Mouse (Mus musculus) heart, embryonic 10.5 days (tissue): ENCODE results near the gene Gm20388. TPM values are rescaled to one million over a fixed set of nuclear protein-coding genes. Genes with fewer than 3 reads are reported as not detected.

Experiments used
- DNase-seq: peaks from one replicate; pipeline ENCODE4 v3.0.0-alpha.2; 2017; ENCODE audit warnings: low spot score
- H3K27ac ChIP-seq: fragments of 300-500 bp; sonication (generic); 2 replicates; pipeline ENCODE4 v1.5.1; 2016; ENCODE audit warnings: mild to moderate bottlenecking
- H3K27me3 ChIP-seq: fragments of 300-500 bp; sonication (generic); 2 replicates; pipeline ENCODE4 v1.6.1; 2016; ENCODE audit warnings: mild to moderate bottlenecking; ENCODE audit not compliant: poor library complexity, insufficient read depth, severe bottlenecking
- H3K36me3 ChIP-seq: fragments of 300-500 bp; sonication (generic); 2 replicates; pipeline ENCODE4 v1.6.1; 2016; ENCODE audit warnings: mild to moderate bottlenecking, moderate library complexity
- H3K4me1 ChIP-seq: fragments of 300-500 bp; sonication (generic); 2 replicates; pipeline ENCODE4 v1.6.1; 2016; ENCODE audit warnings: mild to moderate bottlenecking
- H3K4me3 ChIP-seq: fragments of 300-500 bp; sonication (generic); 2 replicates; pipeline ENCODE4 v1.5.1; 2016; ENCODE audit warnings: mild to moderate bottlenecking, moderate library complexity
- H3K9me3 ChIP-seq: fragments of 300-500 bp; sonication (generic); 2 replicates; pipeline ENCODE4 v1.6.1; 2016; ENCODE audit warnings: mild to moderate bottlenecking, moderate library complexity
- WGBS: fragments of 180-500 bp; shearing (Covaris S2); methylation state at CpG from one replicate; pipeline ENCODE4 v1.1.7; 2016; 5-methylcytosine and 5-hydroxymethylcytosine counted together
- polyA plus RNA-seq: library from polyadenylated mRNA; unstranded; fragments of >200 nt; fragmentation: Nextera tagmentation; extraction: Ambion mirVana; gene quantifications from 2 replicates; pipeline ENCODE4 v1.2.1, GENCODE M21; 2016

Gene Gm20388
- polyA plus RNA-seq, 1 experiment from 2014 or later = 4.5 TPM

GRCm38 (mm10) chr8:121827726-121828125, 1917.1 kb downstream of the Gm20388 start:
- no peak for DNase-seq
- Histone ChIP-seq H3K9me3 (no peaks in the 10 kb centered on the region), H3K27me3 (no peaks in the 10 kb centered on the region), H3K4me1 (peaks cover 19% of the 10 kb centered on the region), H3K36me3 (no peaks in the 10 kb centered on the region), H3K27ac (no peak overlapping the region), H3K4me3 (peak overlapping the region; percentile 94; the same call in 1 of the 2 replicates)
- WGBS = 85% methylated on average over 5 of the region's 5 CpGs

GRCm38 (mm10) chr8:121828376-121829023, 1917.9 kb downstream of the Gm20388 start:
- H3K27ac ChIP-seq = peak overlapping the region; percentile 90
- H3K27me3 ChIP-seq = no peaks in the 10 kb centered on the region

GRCm38 (mm10) chr8:121829048-121829776, 1918.6 kb downstream of the Gm20388 start, which contains the start of gene Klhdc4:
Gene Klhdc4 (minus strand): TSS chr8:121829569.
- no peaks in the 10 kb centered on the region for H3K27me3 ChIP-seq
- no peaks in the 10 kb centered on the region for H3K9me3 ChIP-seq
- H3K4me1 ChIP-seq = peaks cover 19% of the 10 kb centered on the region
- no peaks in the 10 kb centered on the region for H3K36me3 ChIP-seq
- DNase-seq = peak; percentile 95
- peak within 1 kb of the TSS; percentile 94 for H3K4me3 ChIP-seq
- H3K27ac ChIP-seq = peak within 1 kb of the TSS; percentile 90
- WGBS = under 1% methylated on average over 68 of the region's 68 CpGs

More at GRCm38 (mm10) chr8:121828376-121829023, 1917.9 kb downstream of the Gm20388 start:
- no peak for DNase-seq
- 29% methylated on average over 10 of the region's 10 CpGs for WGBS
- H3K36me3 ChIP-seq = no peaks in the 10 kb centered on the region
- H3K4me3 ChIP-seq = peak overlapping the region; percentile 94
- no peaks in the 10 kb centered on the region for H3K9me3 ChIP-seq
- H3K4me1 ChIP-seq = peaks cover 19% of the 10 kb centered on the region

GRCm38 (mm10) chr8:121829777-121830362, 1919.2 kb downstream of the Gm20388 start:
- Histone ChIP-seq H3K27ac (peak overlapping the region; percentile 90), H3K36me3 (no peaks in the 10 kb centered on the region), H3K4me1 (peaks cover 19% of the 10 kb centered on the region), H3K4me3 (peak overlapping the region; percentile 94), H3K27me3 (no peaks in the 10 kb centered on the region), H3K9me3 (no peaks in the 10 kb centered on the region)
- WGBS = 18% methylated on average over 18 of the region's 18 CpGs
- no peak for DNase-seq

- Histone ChIP-seq H3K9me3 (no peaks in the 10 kb centered on the region), H3K27ac (peak overlapping the region; percentile 49; the same call in 1 of the 2 replicates), H3K36me3 (no peaks in the 10 kb centered on the region), H3K4me1 (peaks cover 19% of the 10 kb centered on the region), H3K27me3 (no peaks in the 10 kb centered on the region), H3K4me3 (no peak overlapping the region)
- 71% methylated on average over 2 of the region's 2 CpGs for WGBS
- DNase-seq = no peak
Observed at GRCm38 (mm10) chr8:121832061-121832460, 1921.4 kb downstream of the Gm20388 start.

- DNase-seq = no peak
- WGBS = 16% methylated on average over 6 of the region's 6 CpGs
- no peaks in the 10 kb centered on the region for H3K36me3 ChIP-seq
- no peaks in the 10 kb centered on the region for H3K9me3 ChIP-seq
- peak overlapping the region; percentile 49; the same call in 1 of the 2 replicates for H3K27ac ChIP-seq
- no peaks in the 10 kb centered on the region for H3K27me3 ChIP-seq
- peak overlapping the region; percentile 19; the same call in 1 of the 2 replicates for H3K4me3 ChIP-seq
- H3K4me1 ChIP-seq = peaks cover 19% of the 10 kb centered on the region
Observed at GRCm38 (mm10) chr8:121832503-121832902, 1921.9 kb downstream of the Gm20388 start.

GRCm38 (mm10) chr8:121841242-121841641, 1930.6 kb downstream of the Gm20388 start:
- H3K9me3 ChIP-seq = no peaks in the 10 kb centered on the region
- 53% methylated on average over 8 of the region's 8 CpGs for WGBS
- no peak for DNase-seq

GRCm38 (mm10) chr8:121842064-121842955, 1931.7 kb downstream of the Gm20388 start:
- Histone ChIP-seq H3K36me3 (peaks cover 24% of the 10 kb centered on the region; the same call in 1 of the 2 replicates), H3K4me3 (no peak overlapping the region), H3K27me3 (0 out of 2 replicates have a peak, but pooled peaks cover 3% of the 10 kb centered on the region), H3K27ac (no peak overlapping the region), H3K9me3 (no peaks in the 10 kb centered on the region), H3K4me1 (no peaks in the 10 kb centered on the region)
- no peak for DNase-seq
- 82% methylated on average over 8 of the region's 8 CpGs for WGBS

More at GRCm38 (mm10) chr8:121841242-121841641, 1930.6 kb downstream of the Gm20388 start:
- no peaks in the 10 kb centered on the region for H3K4me1 ChIP-seq
- H3K36me3 ChIP-seq = peaks cover 24% of the 10 kb centered on the region; the same call in 1 of the 2 replicates
- no peak overlapping the region for H3K4me3 ChIP-seq
- H3K27ac ChIP-seq = no peak overlapping the region
- H3K27me3 ChIP-seq = 0 out of 2 replicates have a peak, but pooled peaks cover 2% of the 10 kb centered on the region

GRCm38 (mm10) chr8:121843184-121843733, 1932.6 kb downstream of the Gm20388 start:
- Histone ChIP-seq H3K9me3 (no peaks in the 10 kb centered on the region), H3K36me3 (peaks cover 24% of the 10 kb centered on the region; the same call in 1 of the 2 replicates), H3K4me1 (no peaks in the 10 kb centered on the region), H3K27me3 (0 out of 2 replicates have a peak, but pooled peaks cover 3% of the 10 kb centered on the region), H3K27ac (no peak overlapping the region), H3K4me3 (no peak overlapping the region)
- 75% methylated on average over 3 of the region's 3 CpGs for WGBS
- no peak for DNase-seq

- 51% methylated on average over 7 of the region's 7 CpGs for WGBS
- Histone ChIP-seq H3K27me3 (0 out of 2 replicates have a peak, but pooled peaks cover 3% of the 10 kb centered on the region), H3K4me1 (no peaks in the 10 kb centered on the region), H3K36me3 (peaks cover 24% of the 10 kb centered on the region; the same call in 1 of the 2 replicates), H3K27ac (no peak overlapping the region), H3K4me3 (no peak overlapping the region), H3K9me3 (no peaks in the 10 kb centered on the region)
- no peak for DNase-seq
Observed at GRCm38 (mm10) chr8:121844765-121845164, 1934.1 kb downstream of the Gm20388 start.

- Histone ChIP-seq H3K27me3 (0 out of 2 replicates have a peak, but pooled peaks cover 6% of the 10 kb centered on the region), H3K4me3 (no peak overlapping the region), H3K27ac (no peak overlapping the region), H3K9me3 (no peaks in the 10 kb centered on the region), H3K4me1 (peaks cover 16% of the 10 kb centered on the region), H3K36me3 (peaks cover 18% of the 10 kb centered on the region; the same call in 1 of the 2 replicates)
- no peak for DNase-seq
Observed at GRCm38 (mm10) chr8:121846815-121847214, 1936.2 kb downstream of the Gm20388 start.
